Mouse (Mus musculus): Measurements from ENCODE around the gene Mkrn1. TPM values are rescaled to one million over a fixed set of nuclear protein-coding genes. Genes with fewer than 3 reads are reported as not detected.
"Not testable (repeated sequence)": the region's sequence is repeated elsewhere in the genome, so short reads cannot be mapped to it uniquely, and the experiment has no call there.

Gene Mkrn1
- polyA plus RNA-seq, 1 experiment from 2014 or later: 52.3 TPM

GRCm38 (mm10) chr6:39423130-39423551 is 2.9 kb upstream of the Mkrn1 start:
- Histone ChIP-seq H3K4me2 (ENCODE audit: low read depth, low read length) (no peak overlapping the region), H3K27me3 (ENCODE audit: control insufficient read depth, insufficient read depth, low read length) (no peaks in the 10 kb centered on the region), H3K9me3 (replicated peaks; ENCODE audit: control insufficient read depth, low read length) (no peaks in the 10 kb centered on the region), H3K9ac (ENCODE audit: low read length) (no peak overlapping the region), H3K27ac (ENCODE audit: low read length) (no peak overlapping the region), H3K36me3 (ENCODE audit: control insufficient read depth, insufficient read depth, low read length) (no peaks in the 10 kb centered on the region), H3K4me1 (ENCODE audit: control insufficient read depth, insufficient read depth, low read length) (no peaks in the 10 kb centered on the region), H3K4me3 (replicated peaks; ENCODE audit: low read length) (no peak overlapping the region)
- WGBS: 51% methylated on average over 6 of the region's 6 CpGs
- no peak for ATAC-seq (ENCODE audit: insufficient read depth, low FRiP score)

GRCm38 (mm10) chr6:39420867-39421266 is 605 bp upstream of the Mkrn1 start:
- H3K4me1 ChIP-seq (ENCODE audit: control insufficient read depth, insufficient read depth, low read length): no peaks in the 10 kb centered on the region
- H3K9ac ChIP-seq (ENCODE audit: low read length): no peak overlapping the region
- WGBS: 37% methylated on average over 4 of the region's 4 CpGs
- no peak overlapping the region; the same call in 1 of the 2 replicates for H3K4me3 ChIP-seq (replicated peaks; ENCODE audit: low read length)
- no peak for ATAC-seq (ENCODE audit: insufficient read depth, low FRiP score)
- H3K4me2 ChIP-seq (ENCODE audit: low read depth, low read length): no peak overlapping the region
- no peaks in the 10 kb centered on the region for H3K9me3 ChIP-seq (replicated peaks; ENCODE audit: control insufficient read depth, low read length)
- H3K27me3 ChIP-seq (ENCODE audit: control insufficient read depth, insufficient read depth, low read length): no peaks in the 10 kb centered on the region; the same call in 1 of the 2 replicates
- no peaks in the 10 kb centered on the region for H3K36me3 ChIP-seq (ENCODE audit: control insufficient read depth, insufficient read depth, low read length)
- H3K27ac ChIP-seq (ENCODE audit: low read length): no peak overlapping the region

GRCm38 (mm10) chr6:39419386-39419850 is 844 bp downstream of the Mkrn1 start:
- WGBS: under 1% methylated on average over 43 of the region's 43 CpGs

GRCm38 (mm10) chr6:39416654-39417053 is 3.6 kb downstream of the Mkrn1 start:
- H3K9ac ChIP-seq (ENCODE audit: low read length); H3K4me1 ChIP-seq (ENCODE audit: control insufficient read depth, insufficient read depth, low read length); H3K27ac ChIP-seq (ENCODE audit: low read length); ATAC-seq (ENCODE audit: insufficient read depth, low FRiP score); H3K27me3 ChIP-seq (ENCODE audit: control insufficient read depth, insufficient read depth, low read length); H3K9me3 ChIP-seq (replicated peaks; ENCODE audit: control insufficient read depth, low read length); H3K4me3 ChIP-seq (replicated peaks; ENCODE audit: low read length); H3K4me2 ChIP-seq (ENCODE audit: low read depth, low read length); H3K36me3 ChIP-seq (ENCODE audit: control insufficient read depth, insufficient read depth, low read length): not testable (repeated sequence)

More at GRCm38 (mm10) chr6:39419386-39419850, 844 bp downstream of the Mkrn1 start:
- ATAC-seq (ENCODE audit: insufficient read depth, low FRiP score): no peak
- Histone ChIP-seq H3K27me3 (ENCODE audit: control insufficient read depth, insufficient read depth, low read length) (no peaks in the 10 kb centered on the region; the same call in 1 of the 2 replicates), H3K4me1 (ENCODE audit: control insufficient read depth, insufficient read depth, low read length) (no peaks in the 10 kb centered on the region), H3K9ac (ENCODE audit: low read length) (peak overlapping the region; percentile 91), H3K4me2 (ENCODE audit: low read depth, low read length) (peak overlapping the region; percentile 72), H3K4me3 (replicated peaks; ENCODE audit: low read length) (peak overlapping the region; percentile 99), H3K27ac (ENCODE audit: low read length) (peak overlapping the region; percentile 91), H3K9me3 (replicated peaks; ENCODE audit: control insufficient read depth, low read length) (no peaks in the 10 kb centered on the region), H3K36me3 (ENCODE audit: control insufficient read depth, insufficient read depth, low read length) (no peaks in the 10 kb centered on the region)

- Histone ChIP-seq H3K4me2 (ENCODE audit: low read depth, low read length) (no peak overlapping the region), H3K4me1 (ENCODE audit: control insufficient read depth, insufficient read depth, low read length) (no peaks in the 10 kb centered on the region), H3K4me3 (replicated peaks; ENCODE audit: low read length) (no peak overlapping the region), H3K9ac (ENCODE audit: low read length) (no peak overlapping the region), H3K27me3 (ENCODE audit: control insufficient read depth, insufficient read depth, low read length) (no peaks in the 10 kb centered on the region; the same call in 1 of the 2 replicates), H3K36me3 (ENCODE audit: control insufficient read depth, insufficient read depth, low read length) (no peaks in the 10 kb centered on the region), H3K9me3 (replicated peaks; ENCODE audit: control insufficient read depth, low read length) (no peaks in the 10 kb centered on the region), H3K27ac (ENCODE audit: low read length) (no peak overlapping the region)
- 53% methylated on average over 3 of the region's 5 CpGs for WGBS
- no peak for ATAC-seq (ENCODE audit: insufficient read depth, low FRiP score)
Observed at GRCm38 (mm10) chr6:39415762-39416161, 4.5 kb downstream of the Mkrn1 start.

DNA sequence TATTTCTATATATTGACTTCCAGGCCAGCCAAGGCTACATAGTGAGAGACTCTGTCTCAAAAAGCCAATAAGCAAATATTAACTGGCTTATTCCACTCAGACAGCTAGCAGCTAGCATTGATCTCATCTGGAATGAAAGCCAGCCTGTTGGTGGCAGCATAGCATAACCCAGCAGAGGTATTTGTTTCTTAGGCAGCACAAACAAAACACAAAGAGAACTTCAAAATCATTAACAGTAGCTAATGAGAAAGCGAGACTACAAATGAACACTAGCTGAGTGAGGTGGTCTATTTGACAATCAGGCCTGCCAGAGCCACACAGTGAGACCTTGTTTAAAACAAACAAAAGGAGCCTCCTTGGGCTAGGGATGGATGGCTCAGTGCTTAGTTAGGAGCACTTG is 6.2 kb downstream of the Mkrn1 start:
- H3K9ac ChIP-seq (ENCODE audit: low read length): no peak overlapping the region
- H3K4me3 ChIP-seq (replicated peaks; ENCODE audit: low read length): no peak overlapping the region
- no peaks in the 10 kb centered on the region for H3K4me1 ChIP-seq (ENCODE audit: control insufficient read depth, insufficient read depth, low read length)
- no peaks in the 10 kb centered on the region for H3K9me3 ChIP-seq (replicated peaks; ENCODE audit: control insufficient read depth, low read length)
- H3K4me2 ChIP-seq (ENCODE audit: low read depth, low read length): no peak overlapping the region
- H3K27ac ChIP-seq (ENCODE audit: low read length): no peak overlapping the region
- no peaks in the 10 kb centered on the region; the same call in 1 of the 2 replicates for H3K27me3 ChIP-seq (ENCODE audit: control insufficient read depth, insufficient read depth, low read length)
- no peak for ATAC-seq (ENCODE audit: insufficient read depth, low FRiP score)
- WGBS: 89% methylated on average over 1 of the region's 1 CpGs
- H3K36me3 ChIP-seq (ENCODE audit: control insufficient read depth, insufficient read depth, low read length): peaks cover 3% of the 10 kb centered on the region; the same call in 1 of the 2 replicates

DNA sequence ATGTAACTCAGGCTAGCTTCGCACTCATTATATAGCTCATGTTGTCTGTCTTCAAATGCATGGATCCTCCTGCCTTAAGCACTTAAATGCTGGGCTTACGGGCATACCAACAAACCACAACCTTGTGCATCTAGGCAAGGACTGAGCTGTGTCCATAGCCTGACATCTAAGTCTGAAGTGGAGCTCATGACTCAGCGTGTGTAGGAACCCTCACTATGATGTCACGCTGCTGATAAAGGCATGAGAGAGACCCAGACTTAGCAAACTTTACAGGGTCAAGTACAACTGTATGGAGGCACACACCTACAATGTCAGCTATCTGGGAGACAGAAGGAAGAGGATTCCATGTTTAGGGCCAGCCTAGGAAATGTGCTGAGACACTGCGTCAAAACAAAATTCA is 13.8 kb downstream of the Mkrn1 start:
- Histone ChIP-seq H3K36me3 (ENCODE audit: control insufficient read depth, insufficient read depth, low read length) (peaks cover 3% of the 10 kb centered on the region; the same call in 1 of the 2 replicates), H3K9ac (ENCODE audit: low read length) (no peak overlapping the region), H3K27me3 (ENCODE audit: control insufficient read depth, insufficient read depth, low read length) (no peaks in the 10 kb centered on the region), H3K4me1 (ENCODE audit: control insufficient read depth, insufficient read depth, low read length) (no peaks in the 10 kb centered on the region), H3K9me3 (replicated peaks; ENCODE audit: control insufficient read depth, low read length) (no peaks in the 10 kb centered on the region), H3K4me2 (ENCODE audit: low read depth, low read length) (no peak overlapping the region), H3K4me3 (replicated peaks; ENCODE audit: low read length) (no peak overlapping the region), H3K27ac (ENCODE audit: low read length) (no peak overlapping the region)
- ATAC-seq (ENCODE audit: insufficient read depth, low FRiP score): no peak
- WGBS: 89% methylated on average over 5 of the region's 5 CpGs

- Histone ChIP-seq H3K36me3 (ENCODE audit: control insufficient read depth, insufficient read depth, low read length) (no peaks in the 10 kb centered on the region), H3K4me2 (ENCODE audit: low read depth, low read length) (no peak overlapping the region), H3K27me3 (ENCODE audit: control insufficient read depth, insufficient read depth, low read length) (no peaks in the 10 kb centered on the region), H3K9me3 (replicated peaks; ENCODE audit: control insufficient read depth, low read length) (no peaks in the 10 kb centered on the region), H3K4me1 (ENCODE audit: control insufficient read depth, insufficient read depth, low read length) (no peaks in the 10 kb centered on the region), H3K9ac (ENCODE audit: low read length) (no peak overlapping the region), H3K27ac (ENCODE audit: low read length) (no peak overlapping the region), H3K4me3 (replicated peaks; ENCODE audit: low read length) (no peak overlapping the region)
- no peak for ATAC-seq (ENCODE audit: insufficient read depth, low FRiP score)
- WGBS: 79% methylated on average over 2 of the region's 2 CpGs
Observed at GRCm38 (mm10) chr6:39403136-39403535, 17.1 kb downstream of the Mkrn1 start.

- H3K27ac ChIP-seq (ENCODE audit: low read length): no peak overlapping the region; the same call in 1 of the 2 replicates
- no peak for ATAC-seq (ENCODE audit: insufficient read depth, low FRiP score)
- H3K9ac ChIP-seq (ENCODE audit: low read length): no peak overlapping the region
- no peaks in the 10 kb centered on the region for H3K4me1 ChIP-seq (ENCODE audit: control insufficient read depth, insufficient read depth, low read length)
- H3K36me3 ChIP-seq (ENCODE audit: control insufficient read depth, insufficient read depth, low read length): no peaks in the 10 kb centered on the region
- no peak overlapping the region for H3K4me2 ChIP-seq (ENCODE audit: low read depth, low read length)
- no peaks in the 10 kb centered on the region for H3K27me3 ChIP-seq (ENCODE audit: control insufficient read depth, insufficient read depth, low read length)
- no peaks in the 10 kb centered on the region for H3K9me3 ChIP-seq (replicated peaks; ENCODE audit: control insufficient read depth, low read length)
- H3K4me3 ChIP-seq (replicated peaks; ENCODE audit: low read length): no peak overlapping the region
- 64% methylated on average over 7 of the region's 7 CpGs for WGBS
Observed at GRCm38 (mm10) chr6:39400343-39400742, 19.9 kb downstream of the Mkrn1 start.

Measured in stomach, embryonic 16.5 days (tissue).